Mouse (Mus musculus) small intestine, adult 2 months (tissue): ENCODE results near the gene Pttg1.

Source experiments
- CTCF ChIP-seq: fragments of 200-500 bp; IDR thresholded peaks from 2 replicates; pipeline ENCODE4 v1.5.1; 2012; ENCODE audit warnings: low read depth, mild to moderate bottlenecking, control low read depth, inconsistent platforms, low read length, moderate library complexity, mixed read lengths; ENCODE audit not compliant: insufficient replicate concordance, insufficient read length; ENCODE audit errors: extremely low read depth
- POLR2A ChIP-seq: fragments of 200-500 bp; IDR thresholded peaks from 2 replicates; pipeline ENCODE4 v1.6.1; 2012; ENCODE audit warnings: low read depth, mild to moderate bottlenecking, control low read depth, inconsistent platforms, low read length, moderate library complexity

- TF ChIP-seq CTCF (no peak), POLR2A (no peak)
Observed at GRCm38 (mm10) chr11:43395073-43395948, 30.7 kb downstream of the Pttg1 start.
